ENCODE assay signal across 21 mouse cellular contexts in genomic region chr10:84926336-84926735, GRCm38 (mm10).
"Had no signal": no experiment of that assay in that cellular context is flagged by ENCODE, and none has a peak within 500 bp of the region (broad histone marks: within the 10 kb centered on the region; RNA-seq: fewer than 3 reads in every experiment).

No protein-coding gene starts in this region.

- H3K27ac ChIP-seq: heart, adult 2 months; heart, embryonic 13.5 days; heart, embryonic 15.5 days; hindbrain, embryonic 10.5 days; hindbrain, embryonic 12.5 days; hindbrain, embryonic 14.5 days; intestine, embryonic 15.5 days; left cerebral cortex, adult 2 months; liver, embryonic 13.5 days; liver, embryonic 15.5 days had no signal

- DNase-seq: gastrocnemius, postnatal 14 days; heart, adult 2 months; heart, postnatal 14 days; heart, postnatal 4 days; kidney, adult 18-20 months; kidney, adult 8-10 months; kidney, postnatal 10 days; kidney, postnatal 36 days; layer of hippocampus, adult 9-11 months; liver; liver, embryonic 13.5 days had no signal

- H3K4me3 ChIP-seq: heart, adult 2 months; heart, embryonic 13.5 days; heart, embryonic 15.5 days; hindbrain, embryonic 10.5 days; hindbrain, embryonic 12.5 days; intestine, embryonic 15.5 days; left cerebral cortex, adult 2 months; limb, embryonic 10.5 days; limb, embryonic 12.5 days; liver, embryonic 13.5 days; liver, embryonic 15.5 days had no signal
